Mouse (Mus musculus): ENCODE data around the gene Tbc1d24. TPM values are rescaled to one million over a fixed set of nuclear protein-coding genes. Genes with fewer than 3 reads are reported as not detected.
A peak's percentile ranks its signal among the peaks of the same experiment; 100 is the strongest.

Gene Tbc1d24
- polyA plus RNA-seq, 1 experiment from 2014 or later: 9.2 TPM

DNA sequence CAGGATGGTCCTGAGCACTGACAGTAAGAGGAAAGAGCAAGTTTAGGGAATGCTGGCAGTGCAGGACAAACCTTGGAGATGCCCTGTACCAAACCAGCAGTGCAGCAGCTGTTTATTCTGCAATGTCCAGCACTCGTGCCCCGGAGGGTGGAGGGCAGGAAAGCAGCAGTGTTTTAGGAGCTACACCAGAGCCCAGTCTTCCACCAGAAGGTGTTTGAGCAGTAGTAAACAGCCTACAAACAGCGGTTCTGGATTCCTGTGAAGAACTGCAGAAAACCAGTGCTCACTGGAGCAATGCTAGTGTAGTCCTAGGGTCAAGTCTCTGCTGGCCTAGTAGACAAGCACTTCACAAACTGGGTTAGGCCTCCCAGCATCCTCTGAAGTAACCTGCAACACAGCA, 31.1 kb downstream of the Tbc1d24 start:
- ChIA-PET POLR2A (no interaction called here), CTCF (interaction anchor here (1.0 to 1.5 kb wide), 2 partner anchors 11 to 216 kb away, joined by 3 to 5 read pairs; partner anchors contain the start of gene Amdhd2)
- DNase-seq (ENCODE audit: low read depth, low spot score): no peak
- no peak for ATAC-seq
- no peak for TF ChIP-seq CTCF (IDR thresholded peaks at IDR 0.05)
- in situ Hi-C loops (cut with MboI; ENCODE audit: low pct_unique_long_range_greater_than_20kb): loop anchor here (10.0 kb wide), 1 partner anchor 211 kb away; no protein-coding TSS in a partner anchor
- no peaks in the 10 kb centered on the region for H3K27me3 ChIP-seq

DNA sequence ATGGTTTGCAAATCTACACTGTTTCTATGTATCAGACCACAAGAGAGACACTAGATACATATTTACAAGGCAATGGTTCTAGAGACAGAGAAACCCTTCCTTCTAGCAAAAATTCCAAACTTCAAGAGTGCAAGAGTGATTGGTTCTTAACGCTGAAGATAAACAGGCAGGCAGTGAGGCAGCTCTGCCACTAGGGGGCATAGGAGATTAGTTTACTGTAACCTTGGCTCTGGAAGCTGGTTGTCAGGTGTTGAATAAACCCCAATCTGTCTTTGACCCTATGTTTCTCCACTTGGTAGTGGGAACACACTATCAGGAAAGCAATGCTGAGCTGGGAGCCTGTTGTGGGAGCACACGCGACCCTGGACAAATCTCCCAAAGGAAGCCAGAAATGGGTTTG, 31.9 kb downstream of the Tbc1d24 start:
- in situ Hi-C loops (cut with MboI; ENCODE audit: low pct_unique_long_range_greater_than_20kb): loop anchor here (10.0 kb wide), 1 partner anchor 211 kb away; no protein-coding TSS in a partner anchor
- no peaks in the 10 kb centered on the region for H3K27me3 ChIP-seq
- CTCF ChIA-PET: interaction anchor here (0.7 to 1.7 kb wide), 10 partner anchors 9 to 250 kb away, joined by 3 to 5 read pairs (median 3); partner anchors contain the start of genes Amdhd2 and Tedc2
- POLR2A ChIA-PET: no interaction called here
- ATAC-seq: no peak
- DNase-seq (ENCODE audit: low read depth, low spot score): no peak
- peak; percentile 96 for TF ChIP-seq CTCF (IDR thresholded peaks at IDR 0.05)

DNA sequence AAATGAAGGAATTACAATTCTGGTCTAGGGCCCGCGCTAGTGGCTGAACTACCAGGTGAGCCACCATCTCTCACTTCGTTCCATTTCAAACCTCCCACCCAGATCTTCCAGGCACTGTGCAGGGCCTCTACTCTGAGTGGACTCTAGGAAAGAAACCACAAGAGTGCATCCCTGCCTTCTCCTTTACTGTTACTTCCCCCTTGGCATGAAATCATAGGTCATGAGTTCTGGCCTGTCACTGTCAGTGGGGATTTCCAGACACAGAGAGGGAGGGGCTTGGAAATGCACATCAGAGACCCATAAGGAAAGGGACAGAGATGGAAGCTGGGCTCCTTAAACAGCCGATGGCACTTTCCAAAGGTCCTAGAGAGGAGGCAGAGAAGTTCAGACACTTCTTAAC, 33.6 kb downstream of the Tbc1d24 start:
- in situ Hi-C loops (cut with MboI; ENCODE audit: low pct_unique_long_range_greater_than_20kb): loop anchor here (10.0 kb wide), 1 partner anchor 213 kb away; no protein-coding TSS in a partner anchor
- CTCF ChIA-PET: interaction anchor here (1.2 kb wide), 1 partner anchor 8 kb away, joined by 3 read pairs; no protein-coding TSS in a partner anchor
- no peak for TF ChIP-seq CTCF (IDR thresholded peaks at IDR 0.05)
- DNase-seq (ENCODE audit: low read depth, low spot score) (no peak), ATAC-seq (no peak)
- H3K27me3 ChIP-seq: no peaks in the 10 kb centered on the region
- POLR2A ChIA-PET: interaction anchor here (1.2 kb wide), 1 partner anchor 262 kb away, joined by 3 read pairs; no protein-coding TSS in a partner anchor

DNA sequence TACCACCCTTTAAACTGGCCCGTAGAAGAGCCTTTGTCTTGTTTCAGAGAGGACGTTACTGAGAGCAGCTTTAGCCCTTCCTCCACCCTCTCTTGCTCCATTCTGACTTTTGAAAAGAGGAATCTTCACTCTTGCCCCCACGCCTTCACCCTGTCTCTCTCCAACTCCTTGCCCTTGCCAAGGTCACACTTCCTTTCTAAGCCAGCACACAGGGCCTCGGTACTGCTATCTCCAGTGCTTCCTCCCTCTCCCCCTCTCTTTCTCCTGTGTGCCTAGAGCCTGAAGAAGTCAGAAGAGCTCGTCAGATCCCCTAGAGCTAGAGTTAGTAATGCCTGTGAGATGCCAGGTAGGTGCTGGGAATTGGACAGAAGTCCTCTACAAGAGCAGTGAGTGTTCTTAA, 34.6 kb downstream of the Tbc1d24 start:
- no peaks in the 10 kb centered on the region for H3K27me3 ChIP-seq
- DNase-seq (ENCODE audit: low read depth, low spot score) (no peak), ATAC-seq (no peak)
- ChIA-PET CTCF (interaction anchor here (1.2 kb wide), 1 partner anchor 9 kb away, joined by 3 read pairs; no protein-coding TSS in a partner anchor), POLR2A (interaction anchor here (1.1 kb wide), 1 partner anchor 17 kb away, joined by 3 read pairs; no protein-coding TSS in a partner anchor)
- in situ Hi-C loops (cut with MboI; ENCODE audit: low pct_unique_long_range_greater_than_20kb): loop anchor here (10.0 kb wide), 1 partner anchor 214 kb away; no protein-coding TSS in a partner anchor
- TF ChIP-seq CTCF (IDR thresholded peaks at IDR 0.05): no peak

GRCm38 (mm10) chr17:24170125-24170524, 35.2 kb downstream of the Tbc1d24 start:
- TF ChIP-seq CTCF (IDR thresholded peaks at IDR 0.05): no peak
- in situ Hi-C loops (cut with MboI; ENCODE audit: low pct_unique_long_range_greater_than_20kb): loop anchor here (10.0 kb wide), 1 partner anchor 215 kb away; no protein-coding TSS in a partner anchor
- ChIA-PET POLR2A (interaction anchor here (0.8 to 1.1 kb wide), 2 partner anchors 16 to 53 kb away, joined by 3 read pairs; no protein-coding TSS in a partner anchor), CTCF (no interaction called here)
- DNase-seq (ENCODE audit: low read depth, low spot score) (no peak), ATAC-seq (no peak)
- no peaks in the 10 kb centered on the region for H3K27me3 ChIP-seq

- ChIA-PET CTCF (no interaction called here), POLR2A (interaction anchor here (0.6 to 1.5 kb wide), 6 partner anchors 16 to 240 kb away, joined by 3 to 6 read pairs (median 3); no protein-coding TSS in a partner anchor)
- in situ Hi-C loops (cut with MboI; ENCODE audit: low pct_unique_long_range_greater_than_20kb): loop anchor here (10.0 kb wide), 1 partner anchor 215 kb away; no protein-coding TSS in a partner anchor
- DNase-seq (ENCODE audit: low read depth, low spot score) (peak; percentile 76), ATAC-seq (peak; percentile 73)
- no peaks in the 10 kb centered on the region for H3K27me3 ChIP-seq
- TF ChIP-seq CTCF (IDR thresholded peaks at IDR 0.05): no peak
These were observed 35.9 kb downstream of the Tbc1d24 start, which contains the start of gene Atp6v0c for GRCm38 (mm10) chr17:24169317-24170065. Gene Atp6v0c (minus strand): TSS chr17:24169702.

DNA sequence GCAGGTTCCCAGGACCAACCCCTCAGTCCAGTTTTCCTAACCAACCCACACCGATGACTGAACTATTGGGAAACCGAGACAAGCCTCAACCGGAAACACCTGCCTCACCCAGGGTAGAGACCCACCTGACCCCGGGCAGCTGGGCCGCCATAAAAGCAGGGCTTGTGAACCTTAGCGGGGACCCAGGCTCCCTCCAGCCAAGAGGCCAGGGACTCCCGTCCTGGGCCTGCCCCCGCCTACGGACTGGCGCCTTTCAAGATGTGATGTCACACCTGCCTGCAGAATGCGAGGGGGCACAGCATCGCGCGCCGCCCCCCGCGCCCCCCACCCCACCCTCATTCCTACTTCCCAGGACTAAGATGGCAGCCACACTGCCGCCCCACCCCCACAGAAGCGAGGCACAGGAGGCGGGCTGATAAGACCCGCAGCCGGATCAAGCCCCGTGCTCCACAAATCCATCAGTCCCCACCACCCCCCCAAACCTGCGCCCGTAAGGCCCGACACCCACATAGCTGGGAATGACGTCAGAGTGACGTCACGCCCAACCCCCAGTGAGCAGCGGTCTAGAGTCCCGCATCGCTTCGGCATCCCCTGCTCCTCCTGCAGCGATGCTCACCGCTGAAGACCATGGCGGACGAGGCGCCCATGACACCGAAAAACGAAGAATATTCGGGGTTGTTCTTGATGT, 36.6 kb downstream of the Tbc1d24 start:
- DNase-seq (ENCODE audit: low read depth, low spot score): no peak
- POLR2A ChIA-PET: interaction anchor here (0.6 to 1.5 kb wide), 4 partner anchors 15 to 240 kb away, joined by 3 to 6 read pairs (median 3); no protein-coding TSS in a partner anchor
- no peaks in the 10 kb centered on the region for H3K27me3 ChIP-seq
- in situ Hi-C loops (cut with MboI; ENCODE audit: low pct_unique_long_range_greater_than_20kb): no loop called here
- TF ChIP-seq CTCF (IDR thresholded peaks at IDR 0.05): no peak
- CTCF ChIA-PET: interaction anchor here (1.2 kb wide), 1 partner anchor 16 kb away, joined by 3 read pairs; no protein-coding TSS in a partner anchor
- ATAC-seq: peak; percentile 32

DNA sequence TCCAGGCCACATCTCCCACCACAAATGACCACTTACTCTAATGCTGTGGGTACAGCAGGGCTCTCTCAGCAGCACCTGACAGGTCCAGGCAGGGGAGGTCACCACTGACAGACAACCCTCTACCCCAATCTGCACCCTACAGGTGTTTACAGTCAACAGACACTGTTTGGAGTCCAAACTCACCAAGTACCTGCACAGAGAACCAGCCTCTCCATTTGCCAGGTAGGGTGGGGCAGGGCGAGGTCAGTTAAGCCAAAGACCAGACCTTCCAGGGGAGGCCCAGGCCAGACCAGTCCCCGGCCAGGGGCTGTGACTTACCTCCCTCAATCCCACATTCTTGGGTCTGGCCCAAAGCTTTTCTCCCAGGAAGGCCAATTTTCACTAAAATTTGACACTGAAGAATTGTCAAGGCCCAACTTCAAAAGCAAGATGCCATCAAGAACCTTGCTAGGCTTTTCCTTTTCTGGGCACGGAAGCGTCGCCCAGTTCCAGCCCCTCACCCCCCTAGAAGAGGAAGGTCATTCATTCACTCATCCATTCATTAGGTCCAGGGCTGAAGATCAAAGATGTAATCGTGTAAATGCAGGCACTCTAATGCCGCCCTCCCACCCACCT, 37.4 kb downstream of the Tbc1d24 start:
- in situ Hi-C loops (cut with MboI; ENCODE audit: low pct_unique_long_range_greater_than_20kb): no loop called here

DNA sequence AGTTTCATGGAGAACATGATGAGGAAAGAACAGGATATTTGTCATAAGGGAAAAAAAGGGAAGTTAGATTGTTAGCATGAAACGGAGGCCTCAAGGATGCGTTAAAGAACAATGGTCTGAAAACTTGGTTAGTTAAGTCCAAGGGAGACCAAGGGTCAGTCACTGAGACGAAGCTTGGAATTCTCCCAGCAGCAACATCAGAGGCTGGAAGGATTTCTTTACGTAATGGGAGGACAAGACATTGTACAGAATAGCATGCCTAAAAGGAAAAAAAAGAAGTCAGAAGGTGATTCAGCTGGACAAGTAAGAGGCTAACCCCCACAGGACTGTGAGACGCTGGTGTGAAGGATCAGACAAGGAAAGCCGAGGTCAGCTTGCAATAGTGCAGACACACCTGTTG, 38.2 kb downstream of the Tbc1d24 start:
- ATAC-seq: no peak
- DNase-seq (ENCODE audit: low read depth, low spot score): no peak
- H3K27me3 ChIP-seq: no peaks in the 10 kb centered on the region
- in situ Hi-C loops (cut with MboI; ENCODE audit: low pct_unique_long_range_greater_than_20kb): no loop called here
- ChIA-PET POLR2A (no interaction called here), CTCF (interaction anchor here (0.7 kb wide), 1 partner anchor 14 kb away, joined by 3 read pairs; no protein-coding TSS in a partner anchor)
- no peak for TF ChIP-seq CTCF (IDR thresholded peaks at IDR 0.05)

More for the DNA sequence above, 37.4 kb downstream of the Tbc1d24 start:
- no peaks in the 10 kb centered on the region for H3K27me3 ChIP-seq
- ATAC-seq: no peak
- ChIA-PET POLR2A (interaction anchor here (1.5 kb wide), 1 partner anchor 15 kb away, joined by 6 read pairs; no protein-coding TSS in a partner anchor), CTCF (interaction anchor here (0.7 to 1.2 kb wide), 2 partner anchors 15 kb away, joined by 3 read pairs; no protein-coding TSS in a partner anchor)
- no peak for TF ChIP-seq CTCF (IDR thresholded peaks at IDR 0.05)
- no peak for DNase-seq (ENCODE audit: low read depth, low spot score)

All from Patski (cell line).